Mouse (Mus musculus) lung, postnatal 25 days (tissue): Measurements from ENCODE around the gene Crhr1.
"Not testable (repeated sequence)": the region's sequence is repeated elsewhere in the genome, so short reads cannot be mapped to it uniquely, and the experiment has no call there.

Experiments used
- DNase-seq: peaks from one replicate; pipeline ENCODE4 v3.0.0; 2022; ENCODE audit warnings: low spot score

The Crhr1 gene

GRCm38 (mm10) chr11:104195791-104196190 lies 63.1 kb downstream of the Crhr1 start:
- peak; percentile 81 for DNase-seq

DNA sequence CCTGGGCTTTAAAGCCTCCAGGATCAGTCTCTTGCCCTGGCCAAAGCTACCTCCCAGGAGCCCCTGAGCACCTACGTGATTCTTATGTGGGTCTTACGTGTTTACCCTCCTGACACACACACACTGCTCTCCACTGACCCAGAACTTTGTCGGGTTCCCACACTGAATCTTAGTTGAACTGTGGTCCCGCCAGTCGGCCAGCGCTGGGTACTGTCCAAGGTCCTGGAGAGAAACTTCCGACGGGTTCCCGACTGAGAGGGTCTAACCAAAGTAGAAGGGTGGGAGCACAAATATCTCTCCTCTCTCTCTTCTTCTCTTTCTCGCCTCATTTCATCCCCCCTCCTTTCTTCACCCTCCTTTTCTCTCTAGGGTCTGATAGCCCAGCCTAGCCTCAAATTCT lies 65.2 kb downstream of the Crhr1 start:
- no peak for DNase-seq

- DNase-seq, result peak; percentile 26
These were observed 70.6 kb downstream of the Crhr1 start for GRCm38 (mm10) chr11:104203271-104203670.

GRCm38 (mm10) chr11:104206573-104206972 lies 73.9 kb downstream of the Crhr1 start:
- DNase-seq, result no peak

GRCm38 (mm10) chr11:104209041-104209440 lies 76.4 kb downstream of the Crhr1 start:
- DNase-seq, result no peak

- no peak for DNase-seq
These were observed 78.6 kb downstream of the Crhr1 start for GRCm38 (mm10) chr11:104211251-104211650.

GRCm38 (mm10) chr11:104214128-104214527 lies 81.5 kb downstream of the Crhr1 start:
- DNase-seq, result not testable (repeated sequence)

- DNase-seq, result no peak
These were observed 85.4 kb downstream of the Crhr1 start for GRCm38 (mm10) chr11:104218075-104218474.

- no peak for DNase-seq
These were observed 87.6 kb downstream of the Crhr1 start for GRCm38 (mm10) chr11:104220291-104220690.

DNA sequence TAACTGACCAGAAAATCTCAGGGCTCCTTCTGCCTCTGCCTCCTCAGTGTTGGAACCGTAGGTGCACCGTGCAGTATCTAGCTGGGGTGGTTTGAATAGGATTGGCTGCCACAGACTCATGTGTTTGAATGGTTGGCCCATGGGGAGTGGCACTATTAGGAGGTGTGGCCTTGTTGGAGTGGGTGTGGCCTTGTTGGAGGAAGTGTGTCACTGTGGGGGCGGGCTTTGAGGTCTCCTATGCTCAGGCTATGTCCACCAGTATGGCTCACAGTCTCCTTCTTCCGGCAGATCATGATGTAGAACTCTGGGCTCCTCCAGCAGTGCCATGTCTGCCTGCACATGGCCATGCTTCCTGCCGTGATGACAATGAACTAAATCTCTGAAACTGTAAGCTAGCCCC lies 89.1 kb downstream of the Crhr1 start:
- no peak for DNase-seq

DNA sequence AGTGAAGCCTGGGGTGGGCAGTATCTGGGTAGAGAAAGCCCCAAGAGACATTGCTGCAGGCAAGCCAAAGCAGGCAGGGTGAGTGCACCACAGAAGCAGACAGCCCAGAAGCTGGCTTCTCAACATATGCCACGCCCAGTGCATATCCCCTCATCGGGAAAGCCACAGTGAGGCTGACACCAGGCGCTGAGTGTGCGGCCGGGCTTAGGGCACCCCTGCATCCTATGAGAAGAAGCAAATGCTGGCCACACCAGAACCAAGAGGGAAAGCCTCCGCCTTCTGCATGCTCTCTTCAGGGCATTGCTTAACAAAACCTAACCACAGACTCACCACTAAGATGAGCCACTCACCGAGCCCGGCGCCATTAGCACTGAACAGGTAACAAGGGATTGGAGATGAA lies 90.6 kb downstream of the Crhr1 start:
- DNase-seq, result no peak
